Mouse (Mus musculus) embryonic facial prominence, embryonic 12.5 days (tissue): ENCODE results near the gene BC004004. TPM values are rescaled to one million over a fixed set of nuclear protein-coding genes. Genes with fewer than 3 reads are reported as not detected.

Source experiments
- ATAC-seq: fragments of 200-750 bp; cut with Nextera tagmentation; 2 replicates; pipeline ENCODE4 v1.8.0; 2017; ENCODE audit not compliant: insufficient number of reproducible peaks, insufficient read depth, low FRiP score, low TSS enrichment
- H3K27ac ChIP-seq: fragments of 300-500 bp; sonication (generic); 2 replicates; pipeline ENCODE4 v1.5.1; 2016; ENCODE audit warnings: mild to moderate bottlenecking
- H3K27me3 ChIP-seq: fragments of 300-500 bp; sonication (generic); 2 replicates; pipeline ENCODE4 v1.6.1; 2016; ENCODE audit warnings: mild to moderate bottlenecking, moderate library complexity
- H3K36me3 ChIP-seq: fragments of 300-500 bp; sonication (generic); 2 replicates; pipeline ENCODE4 v1.6.1; 2016; ENCODE audit warnings: mild to moderate bottlenecking
- H3K4me1 ChIP-seq: fragments of 300-500 bp; sonication (generic); 2 replicates; pipeline ENCODE4 v1.6.1; 2016
- H3K4me2 ChIP-seq: fragments of 300-500 bp; sonication (generic); replicated peaks from 2 replicates; pipeline ENCODE4 v1.6.1; 2016; ENCODE audit warnings: mild to moderate bottlenecking, moderate library complexity
- H3K4me3 ChIP-seq: fragments of 300-500 bp; sonication (generic); 2 replicates; pipeline ENCODE4 v1.5.1; 2016; ENCODE audit warnings: mild to moderate bottlenecking
- H3K9ac ChIP-seq: fragments of 300-500 bp; sonication (generic); 2 replicates; pipeline ENCODE4 v1.6.1; 2016; ENCODE audit warnings: mild to moderate bottlenecking, moderate library complexity
- H3K9me3 ChIP-seq: fragments of 300-500 bp; sonication (generic); 2 replicates; pipeline ENCODE4 v1.6.1; 2016; ENCODE audit warnings: mild to moderate bottlenecking, moderate library complexity
- WGBS: fragments of 180-500 bp; shearing (Covaris S2); methylation state at CpG from one replicate; pipeline ENCODE4 v1.1.7; 2016; 5-methylcytosine and 5-hydroxymethylcytosine counted together
- polyA plus RNA-seq: library from polyadenylated mRNA; unstranded; fragments of >200 nt; fragmentation: Nextera tagmentation; extraction: Ambion mirVana; gene quantifications from 2 replicates; pipeline ENCODE4 v1.2.1, GENCODE M21; 2016

Gene BC004004
- 54.9 and 56.5 TPM in 2 replicates for polyA plus RNA-seq

- ATAC-seq: peak; percentile 64; the same call in 1 of the 2 replicates
- H3K4me2 ChIP-seq: peak within 1 kb of the TSS; percentile 60
- WGBS: under 1% methylated on average over 47 of the region's 63 CpGs
Measured at GRCm38 (mm10) chr17:29268682-29269348, at the start of gene BC004004. BC004004 (plus strand) TSS chr17:29268788.

GRCm38 (mm10) chr17:29220631-29221030 is 48.0 kb upstream of the BC004004 start:
- ATAC-seq: no peak
- H3K4me3 ChIP-seq: no peak overlapping the region
- no peaks in the 10 kb centered on the region for H3K9me3 ChIP-seq
- 45% methylated on average over 14 of the region's 14 CpGs for WGBS
- H3K27me3 ChIP-seq: peaks cover 1% of the 10 kb centered on the region; the same call in 1 of the 2 replicates
- 0 out of 2 replicates have a peak, but pooled peaks cover 18% of the 10 kb centered on the region for H3K4me1 ChIP-seq
- no peak overlapping the region for H3K4me2 ChIP-seq
- H3K9ac ChIP-seq: no peak overlapping the region
- H3K27ac ChIP-seq: no peak overlapping the region
- no peaks in the 10 kb centered on the region for H3K36me3 ChIP-seq

More at GRCm38 (mm10) chr17:29268682-29269348, at the start of gene BC004004:
- H3K9ac ChIP-seq: peak within 1 kb of the TSS; percentile 91
- no peaks in the 10 kb centered on the region for H3K9me3 ChIP-seq
- peak within 1 kb of the TSS; percentile 87 for H3K27ac ChIP-seq
- H3K4me3 ChIP-seq: peak within 1 kb of the TSS; percentile 78
- H3K4me1 ChIP-seq: peaks cover 14% of the 10 kb centered on the region
- no peaks in the 10 kb centered on the region for H3K27me3 ChIP-seq
- H3K36me3 ChIP-seq: no peaks in the 10 kb centered on the region

DNA sequence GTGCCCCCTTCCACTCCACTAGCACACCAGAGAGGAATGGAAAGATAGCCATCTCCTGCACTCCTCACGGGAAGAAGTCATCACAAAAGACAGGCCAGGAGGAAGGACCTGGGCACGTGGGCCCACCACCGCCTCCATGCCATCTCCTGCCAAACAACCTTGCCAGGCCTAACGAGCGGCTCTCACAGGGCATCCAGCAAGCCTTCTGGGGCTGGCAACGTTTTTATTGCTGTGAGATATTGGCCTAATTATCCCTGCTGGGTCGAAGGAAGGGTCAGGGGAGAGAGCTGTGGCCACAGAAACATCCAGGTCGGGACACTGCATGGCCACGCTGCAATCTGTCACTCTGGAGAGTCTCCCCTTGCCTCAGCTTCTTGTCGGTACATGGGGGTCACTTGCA is 37.5 kb upstream of the BC004004 start:
- WGBS: 79% methylated on average over 10 of the region's 10 CpGs
- no peaks in the 10 kb centered on the region for H3K9me3 ChIP-seq
- no peak overlapping the region for H3K27ac ChIP-seq
- H3K27me3 ChIP-seq: peaks cover 13% of the 10 kb centered on the region
- no peak overlapping the region for H3K4me3 ChIP-seq
- no peak overlapping the region for H3K4me2 ChIP-seq
- H3K36me3 ChIP-seq: no peaks in the 10 kb centered on the region
- ATAC-seq: no peak
- H3K4me1 ChIP-seq: no peaks in the 10 kb centered on the region; the same call in 1 of the 2 replicates
- H3K9ac ChIP-seq: no peak overlapping the region

- no peak overlapping the region for H3K9ac ChIP-seq
- H3K27ac ChIP-seq: no peak overlapping the region
- 56% methylated on average over 7 of the region's 7 CpGs for WGBS
- H3K4me2 ChIP-seq: no peak overlapping the region
- ATAC-seq: no peak
- peaks cover 38% of the 10 kb centered on the region for H3K27me3 ChIP-seq
- H3K9me3 ChIP-seq: no peaks in the 10 kb centered on the region
- no peak overlapping the region for H3K4me3 ChIP-seq
- H3K36me3 ChIP-seq: no peaks in the 10 kb centered on the region
- H3K4me1 ChIP-seq: peaks cover 19% of the 10 kb centered on the region
Measured at GRCm38 (mm10) chr17:29236111-29236510, 32.5 kb upstream of the BC004004 start.

DNA sequence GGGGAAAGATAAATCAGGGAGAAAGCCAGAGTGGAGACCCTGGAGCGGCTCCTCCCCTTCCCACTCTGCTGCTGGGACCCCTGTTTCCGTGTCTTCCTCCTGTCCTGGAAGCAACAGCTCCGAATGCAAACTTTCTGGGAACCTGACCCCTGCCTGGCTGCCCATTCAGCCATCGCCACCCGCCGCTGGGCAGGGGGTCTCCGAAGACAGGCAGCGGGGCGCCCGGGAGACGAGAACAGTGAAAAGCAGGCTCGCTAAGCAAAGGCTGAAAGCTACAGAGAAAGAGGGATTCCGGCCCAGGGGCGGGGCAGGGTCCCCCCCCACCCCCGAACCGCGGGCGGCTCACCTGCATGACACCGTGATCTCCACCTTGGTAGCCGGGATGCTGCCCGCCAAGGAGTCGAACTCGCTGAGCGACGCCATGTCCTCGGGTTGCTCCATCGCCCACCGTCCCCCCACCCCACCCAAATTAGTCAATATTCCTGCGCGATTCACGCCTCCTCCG is 31.3 kb upstream of the BC004004 start:
- Histone ChIP-seq H3K4me1 (peaks cover 19% of the 10 kb centered on the region), H3K9me3 (no peaks in the 10 kb centered on the region), H3K4me3 (peak overlapping the region; percentile 65), H3K4me2 (peak overlapping the region; percentile 100), H3K9ac (peak overlapping the region; percentile 52), H3K27me3 (peaks cover 38% of the 10 kb centered on the region), H3K27ac (no peak overlapping the region), H3K36me3 (no peaks in the 10 kb centered on the region)
- ATAC-seq: no peak
- WGBS: under 1% methylated on average over 32 of the region's 32 CpGs

GRCm38 (mm10) chr17:29237772-29238420 is 30.7 kb upstream of the BC004004 start, which contains the start of gene Cpne5:
Cpne5 (minus strand) TSS chr17:29238167.
- Histone ChIP-seq H3K4me2 (peak within 1 kb of the TSS; percentile 100), H3K36me3 (no peaks in the 10 kb centered on the region), H3K4me3 (peak within 1 kb of the TSS; percentile 65), H3K27me3 (peaks cover 38% of the 10 kb centered on the region), H3K4me1 (peaks cover 19% of the 10 kb centered on the region), H3K9me3 (no peaks in the 10 kb centered on the region), H3K9ac (peak within 1 kb of the TSS; percentile 52), H3K27ac (no peak within 1 kb of the TSS)
- no peak for ATAC-seq
- WGBS: under 1% methylated on average over 57 of the region's 73 CpGs

GRCm38 (mm10) chr17:29238421-29238945 is 30.1 kb upstream of the BC004004 start:
- no peak for ATAC-seq

DNA sequence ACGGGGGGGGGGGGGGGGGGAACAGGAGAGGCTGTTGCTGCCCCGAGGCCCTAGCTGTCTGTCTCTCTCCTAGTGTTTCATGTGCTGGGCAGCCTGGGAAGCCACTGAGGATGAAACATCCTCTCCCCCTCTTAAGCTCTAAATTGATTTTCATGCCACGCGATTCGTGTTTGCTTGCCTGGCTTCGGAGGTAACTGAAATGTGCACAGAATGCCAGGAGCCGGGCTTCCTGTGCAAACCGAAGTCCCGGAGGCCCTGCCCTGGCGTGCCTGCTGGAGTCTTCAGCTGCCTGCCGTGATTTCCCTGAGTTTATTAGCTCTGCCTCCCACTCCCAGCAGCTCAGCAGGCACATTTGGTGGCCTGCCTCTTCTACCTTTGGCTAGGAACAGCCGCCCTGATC is 23.7 kb upstream of the BC004004 start:
- H3K36me3 ChIP-seq: peaks cover 9% of the 10 kb centered on the region
- no peak for ATAC-seq
- peak overlapping the region; percentile 10; the same call in 1 of the 2 replicates for H3K4me2 ChIP-seq
- no peaks in the 10 kb centered on the region for H3K9me3 ChIP-seq
- no peaks in the 10 kb centered on the region; the same call in 1 of the 2 replicates for H3K27me3 ChIP-seq
- H3K4me3 ChIP-seq: no peak overlapping the region
- no peak overlapping the region for H3K9ac ChIP-seq
- H3K27ac ChIP-seq: no peak overlapping the region; the same call in 1 of the 2 replicates
- WGBS: 9% methylated on average over 12 of the region's 12 CpGs
- peaks cover 23% of the 10 kb centered on the region for H3K4me1 ChIP-seq

More at GRCm38 (mm10) chr17:29238421-29238945, 30.1 kb upstream of the BC004004 start:
- WGBS: 2% methylated on average over 23 of the region's 23 CpGs
- H3K4me2 ChIP-seq: peak overlapping the region; percentile 100
- H3K36me3 ChIP-seq: no peaks in the 10 kb centered on the region
- H3K9me3 ChIP-seq: no peaks in the 10 kb centered on the region
- H3K27ac ChIP-seq: no peak overlapping the region
- H3K4me3 ChIP-seq: peak overlapping the region; percentile 65
- peaks cover 19% of the 10 kb centered on the region for H3K4me1 ChIP-seq
- H3K27me3 ChIP-seq: peaks cover 38% of the 10 kb centered on the region
- peak overlapping the region; percentile 52 for H3K9ac ChIP-seq

DNA sequence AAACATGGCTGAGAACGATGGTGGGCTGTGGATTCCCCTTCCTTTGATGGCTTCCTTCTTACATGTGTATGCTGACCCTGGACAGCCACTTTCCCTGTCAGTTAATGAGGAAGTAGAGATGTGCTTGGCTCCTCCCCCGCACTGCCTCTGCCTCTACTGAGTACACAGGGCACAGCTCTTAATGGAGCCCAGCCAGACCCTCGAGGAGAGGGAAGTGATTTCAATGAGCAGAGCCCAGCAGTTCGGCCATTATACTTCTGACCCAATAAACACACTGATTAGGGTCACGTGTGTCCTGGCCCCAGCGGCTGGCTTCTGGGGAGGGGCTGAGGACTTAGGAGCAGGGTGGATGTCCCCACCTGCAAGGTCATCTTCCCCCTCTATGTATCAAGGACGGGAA is 22.9 kb upstream of the BC004004 start:
- no peak overlapping the region for H3K4me2 ChIP-seq
- H3K4me3 ChIP-seq: no peak overlapping the region
- no peak for ATAC-seq
- peaks cover 18% of the 10 kb centered on the region for H3K36me3 ChIP-seq
- no peak overlapping the region; the same call in 1 of the 2 replicates for H3K27ac ChIP-seq
- no peaks in the 10 kb centered on the region for H3K9me3 ChIP-seq
- no peak overlapping the region for H3K9ac ChIP-seq
- peaks cover 23% of the 10 kb centered on the region for H3K4me1 ChIP-seq
- 33% methylated on average over 7 of the region's 7 CpGs for WGBS
- H3K27me3 ChIP-seq: no peaks in the 10 kb centered on the region

- Histone ChIP-seq H3K4me3 (no peak overlapping the region), H3K4me2 (no peak overlapping the region), H3K27me3 (no peaks in the 10 kb centered on the region), H3K9me3 (no peaks in the 10 kb centered on the region), H3K27ac (no peak overlapping the region), H3K36me3 (peaks cover 26% of the 10 kb centered on the region), H3K9ac (no peak overlapping the region), H3K4me1 (peaks cover 23% of the 10 kb centered on the region)
- ATAC-seq: no peak
- 18% methylated on average over 5 of the region's 5 CpGs for WGBS
Measured at GRCm38 (mm10) chr17:29246602-29247001, 22.0 kb upstream of the BC004004 start.

- H3K9ac ChIP-seq: no peak overlapping the region
- no peak for ATAC-seq
- peaks cover 23% of the 10 kb centered on the region for H3K4me1 ChIP-seq
- no peak overlapping the region for H3K4me2 ChIP-seq
- peak overlapping the region; percentile 41; the same call in 1 of the 2 replicates for H3K27ac ChIP-seq
- peaks cover 39% of the 10 kb centered on the region for H3K36me3 ChIP-seq
- WGBS: 77% methylated on average over 13 of the region's 13 CpGs
- no peaks in the 10 kb centered on the region for H3K9me3 ChIP-seq
- H3K27me3 ChIP-seq: no peaks in the 10 kb centered on the region
- no peak overlapping the region for H3K4me3 ChIP-seq
Measured at GRCm38 (mm10) chr17:29247881-29248280, 20.7 kb upstream of the BC004004 start.
